Mouse (Mus musculus): ENCODE data around the gene Gm49325.

DNA sequence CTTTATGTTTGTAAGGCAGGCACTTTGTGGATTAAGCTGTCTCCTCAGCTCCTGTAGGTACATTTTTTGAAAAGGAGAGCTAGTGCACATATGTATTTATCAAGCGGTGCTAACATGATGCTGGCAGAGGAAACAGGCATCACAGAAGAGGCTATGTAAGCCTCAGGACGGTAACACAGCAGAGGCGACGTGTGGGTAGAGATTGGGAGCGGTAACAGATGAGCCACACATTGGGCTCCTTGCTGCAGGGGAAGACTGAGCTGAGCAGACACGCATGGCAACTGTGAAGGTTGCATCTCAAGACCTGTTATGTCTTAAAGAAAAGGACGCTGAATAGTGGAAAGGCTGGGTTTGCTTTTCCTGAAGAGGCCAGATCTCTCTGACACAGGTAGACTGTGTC is 77.0 kb downstream of the Gm49325 start:
- TF ChIP-seq CTCF (IDR thresholded peaks at IDR 0.05; ENCODE audit: extremely low read depth, insufficient read length, insufficient replicate concordance, low read depth, low read length), result no peak
- TF ChIP-seq POLR2A (IDR thresholded peaks at IDR 0.05; ENCODE audit: low read depth, low read length), result no peak

Measured in small intestine, adult 2 months (tissue).